Comparison of ENCODE assay signal across 8 mouse cellular contexts in genomic region chr7:28527922-28528719, GRCm38 (mm10). TPM values are rescaled to one million over a fixed set of nuclear protein-coding genes. Genes with fewer than 3 reads are reported as not detected.
DNase-seq lines count a peak whose midpoint lies in the region; ATAC-seq and TF ChIP-seq lines count a peak whose summit lies in the region.

No protein-coding gene starts in this region.

- H3K9me3 ChIP-seq in kidney, embryonic 15.5 days (replicated peaks) = no peaks in the 10 kb centered on the region
- H3K9me3 ChIP-seq in neural tube, embryonic 12.5 days = no peaks in the 10 kb centered on the region
- H3K9me3 ChIP-seq in stomach, postnatal 0 days (ENCODE audit: control insufficient read depth, low read length) = no peaks in the 10 kb centered on the region

- H3K27me3 ChIP-seq in kidney, embryonic 15.5 days = no peaks in the 10 kb centered on the region
- H3K27me3 ChIP-seq in liver, adult 2 months (ENCODE audit: control insufficient read depth, insufficient read depth, low read length) = no peaks in the 10 kb centered on the region
- no peaks in the 10 kb centered on the region for H3K27me3 ChIP-seq in neural tube, embryonic 12.5 days (replicated peaks)
- no peaks in the 10 kb centered on the region for H3K27me3 ChIP-seq in stomach, postnatal 0 days (ENCODE audit: control insufficient read depth, insufficient read depth, low read length)

- DNase-seq in 3T3-L1 (ENCODE audit: low read depth, low spot score) (peak; percentile 53), R1 (ENCODE audit: low read depth, low spot score) (peak; percentile 92)
- peak; percentile 67 to 77 for DNase-seq in cerebellum, postnatal 36 days
- peak; percentile 82 to 84 for DNase-seq in heart, adult 18-20 months
- DNase-seq in liver, adult 2 months (ENCODE audit: extremely low read depth, low read depth, low spot score) = peak; percentile 43
- DNase-seq in stomach, postnatal 0 days (ENCODE audit: low spot score) = peak; percentile 89

- no peak overlapping the region for H3K9ac ChIP-seq in kidney, embryonic 15.5 days
- H3K9ac ChIP-seq in liver, adult 2 months (ENCODE audit: low read depth, low read length) = no peak overlapping the region
- H3K9ac ChIP-seq in neural tube, embryonic 12.5 days = no peak overlapping the region
- no peak overlapping the region for H3K9ac ChIP-seq in stomach, postnatal 0 days (ENCODE audit: low read length)

- no peak for TF ChIP-seq EP300 in stomach, postnatal 0 days (optimal IDR thresholded peaks at IDR 0.05)

- no peak overlapping the region for H3K27ac ChIP-seq in kidney, embryonic 15.5 days
- H3K27ac ChIP-seq in liver, adult 2 months (replicated peaks; ENCODE audit: insufficient read depth, low read depth, low read length) = no peak overlapping the region
- H3K27ac ChIP-seq in neural tube, embryonic 12.5 days = no peak overlapping the region
- H3K27ac ChIP-seq in stomach, postnatal 0 days (replicated peaks) = no peak overlapping the region

- peaks cover 8% of the 10 kb centered on the region for H3K4me1 ChIP-seq in kidney, embryonic 15.5 days
- H3K4me1 ChIP-seq in liver, adult 2 months (ENCODE audit: control insufficient read depth, insufficient read depth, low read length) = no peaks in the 10 kb centered on the region
- H3K4me1 ChIP-seq in neural tube, embryonic 12.5 days = no peaks in the 10 kb centered on the region
- H3K4me1 ChIP-seq in stomach, postnatal 0 days (replicated peaks; ENCODE audit: control insufficient read depth, insufficient read depth) = no peaks in the 10 kb centered on the region

- peak; percentile 91 for TF ChIP-seq CTCF in liver, adult 2 months (IDR thresholded peaks at IDR 0.05; ENCODE audit: low read depth, low read length)
- peak; percentile 92 for TF ChIP-seq CTCF in stomach, postnatal 0 days (IDR thresholded peaks at IDR 0.05; ENCODE audit: low read depth)

- H3K4me2 ChIP-seq in kidney, embryonic 15.5 days = peak overlapping the region; percentile 1; the same call in 1 of the 2 replicates
- no peak overlapping the region for H3K4me2 ChIP-seq in neural tube, embryonic 12.5 days (replicated peaks)
- H3K4me2 ChIP-seq in stomach, postnatal 0 days (replicated peaks; ENCODE audit: low read depth) = no peak overlapping the region

- no peak for TF ChIP-seq POLR2A in liver, adult 2 months (IDR thresholded peaks at IDR 0.05; ENCODE audit: extremely low read depth, insufficient read depth, low read length)

- WGBS in kidney, embryonic 15.5 days = 10% methylated on average over 19 of the region's 19 CpGs
- WGBS in liver, adult 2 months = 8% methylated on average over 19 of the region's 19 CpGs
- WGBS in neural tube, embryonic 12.5 days = 6% methylated on average over 19 of the region's 19 CpGs
- WGBS in stomach, postnatal 0 days = 5% methylated on average over 19 of the region's 19 CpGs

- no peak overlapping the region for H3K4me3 ChIP-seq in kidney, embryonic 15.5 days (replicated peaks)
- H3K4me3 ChIP-seq in liver, adult 2 months (ENCODE audit: insufficient read depth, low read depth, low read length) = no peak overlapping the region
- H3K4me3 ChIP-seq in neural tube, embryonic 12.5 days = no peak overlapping the region
- H3K4me3 ChIP-seq in stomach, postnatal 0 days (ENCODE audit: low read depth, low read length) = no peak overlapping the region

- peak; percentile 40; the same call in 1 of the 2 replicates for ATAC-seq in kidney, embryonic 15.5 days (replicated peaks; ENCODE audit: low FRiP score)
- peak; percentile 29; the same call in 1 of the 2 replicates for ATAC-seq in neural tube, embryonic 12.5 days (ENCODE audit: low FRiP score, low read depth)
- peak; percentile 85 for ATAC-seq in stomach, postnatal 0 days (ENCODE audit: low FRiP score, low TSS enrichment)

- H3K36me3 ChIP-seq in kidney, embryonic 15.5 days = no peaks in the 10 kb centered on the region
- no peaks in the 10 kb centered on the region for H3K36me3 ChIP-seq in liver, adult 2 months (ENCODE audit: control insufficient read depth, insufficient read depth, low read length)
- no peaks in the 10 kb centered on the region for H3K36me3 ChIP-seq in neural tube, embryonic 12.5 days
- no peaks in the 10 kb centered on the region for H3K36me3 ChIP-seq in stomach, postnatal 0 days (ENCODE audit: control insufficient read depth, insufficient read depth, low read length)

- no peaks in the 10 kb centered on the region for H3K79me2 ChIP-seq in liver, adult 2 months (ENCODE audit: control insufficient read depth, insufficient read depth, low read length)

RNA-seq across cellular contexts. Expression of gene Ifnl3, which starts 5.5 kb away (rescaled TPM):
- not detected for total RNA-seq in heart, adult 18-20 months (2021)
- polyA plus RNA-seq in kidney, embryonic 15.5 days (2015; fragmentation: Nextera tagmentation; extraction: Ambion mirVana) = not detected in 2 replicates
- not detected in 2 replicates for total RNA-seq in liver, adult 2 months (2014; rRNA removed)
- not detected in 2 replicates for polyA plus RNA-seq in liver, adult 2 months (2012; rRNA removed)
- polyA plus RNA-seq in neural tube, embryonic 12.5 days (2016; fragmentation: Nextera tagmentation; extraction: Ambion mirVana) = not detected in 2 replicates
- polyA plus RNA-seq in stomach, postnatal 0 days (2015; fragmentation: Nextera tagmentation; extraction: Ambion mirVana) = not detected in 2 replicates

RNA-seq across cellular contexts. Expression of gene Sycn, which starts 12.6 kb away (rescaled TPM):
- not detected for total RNA-seq in heart, adult 18-20 months (2021)
- not detected in 2 replicates for polyA plus RNA-seq in kidney, embryonic 15.5 days (2015; fragmentation: Nextera tagmentation; extraction: Ambion mirVana)
- 8.7 and 16.4 TPM in 2 replicates for total RNA-seq in liver, adult 2 months (2014; rRNA removed)
- 1.4 and 1.6 TPM in 2 replicates for polyA plus RNA-seq in liver, adult 2 months (2012; rRNA removed)
- not detected in 2 replicates for polyA plus RNA-seq in neural tube, embryonic 12.5 days (2016; fragmentation: Nextera tagmentation; extraction: Ambion mirVana)
- polyA plus RNA-seq in stomach, postnatal 0 days (2015; fragmentation: Nextera tagmentation; extraction: Ambion mirVana) = 87.1 and 87.6 TPM in 2 replicates

RNA-seq across cellular contexts. Expression of gene Ifnl2, which starts 17.9 kb away (rescaled TPM):
- not detected for total RNA-seq in heart, adult 18-20 months (2021)
- not detected in 2 replicates for polyA plus RNA-seq in kidney, embryonic 15.5 days (2015; fragmentation: Nextera tagmentation; extraction: Ambion mirVana)
- not detected in 2 replicates for total RNA-seq in liver, adult 2 months (2014; rRNA removed)
- polyA plus RNA-seq in liver, adult 2 months (2012; rRNA removed) = not detected in 2 replicates
- not detected in 2 replicates for polyA plus RNA-seq in neural tube, embryonic 12.5 days (2016; fragmentation: Nextera tagmentation; extraction: Ambion mirVana)
- not detected in 2 replicates for polyA plus RNA-seq in stomach, postnatal 0 days (2015; fragmentation: Nextera tagmentation; extraction: Ambion mirVana)

RNA-seq across cellular contexts. Expression of gene Nccrp1, which starts 18.9 kb away (rescaled TPM):
- not detected for total RNA-seq in heart, adult 18-20 months (2021)
- 0.14 TPM in 1 of 2 replicates, not detected in the other for polyA plus RNA-seq in kidney, embryonic 15.5 days (2015; fragmentation: Nextera tagmentation; extraction: Ambion mirVana)
- total RNA-seq in liver, adult 2 months (2014; rRNA removed) = not detected in 2 replicates
- 0.05 TPM in 1 of 2 replicates, not detected in the other for polyA plus RNA-seq in liver, adult 2 months (2012; rRNA removed)
- not detected in 2 replicates for polyA plus RNA-seq in neural tube, embryonic 12.5 days (2016; fragmentation: Nextera tagmentation; extraction: Ambion mirVana)
- polyA plus RNA-seq in stomach, postnatal 0 days (2015; fragmentation: Nextera tagmentation; extraction: Ambion mirVana) = 20.1 and 27.2 TPM in 2 replicates

Comparison
In these comparisons a context has a peak if more than half of its experiments do, and no peak if none do; other contexts are left out.
1. ATAC-seq: peak in every context shown above with its lines; median percentile 85 in stomach, postnatal 0 days; 40 in kidney, embryonic 15.5 days; 29 in neural tube, embryonic 12.5 days.
2. RNA of gene Sycn, which starts 12.6 kb away (polyA plus RNA-seq): 87.1 to 87.6 TPM in stomach, postnatal 0 days; 1.4 to 1.6 TPM in liver, adult 2 months, not detected in kidney, embryonic 15.5 days and not detected in neural tube, embryonic 12.5 days; every median in the first group is over 10 times any median in the second.
3. Peak in every context shown above with its lines, with median percentiles within 50 percentile points of each other: DNase-seq.